Mouse (Mus musculus) kidney, postnatal 14 days (tissue): ENCODE data around the gene Tmem161b.
"Not testable (repeated sequence)": the region's sequence is repeated elsewhere in the genome, so short reads cannot be mapped to it uniquely, and the experiment has no call there.

Experiments
- DNase-seq: peaks from one replicate; pipeline ENCODE4 v3.0.0; 2022; ENCODE audit warnings: mixed read lengths

Tmem161b gene

DNA sequence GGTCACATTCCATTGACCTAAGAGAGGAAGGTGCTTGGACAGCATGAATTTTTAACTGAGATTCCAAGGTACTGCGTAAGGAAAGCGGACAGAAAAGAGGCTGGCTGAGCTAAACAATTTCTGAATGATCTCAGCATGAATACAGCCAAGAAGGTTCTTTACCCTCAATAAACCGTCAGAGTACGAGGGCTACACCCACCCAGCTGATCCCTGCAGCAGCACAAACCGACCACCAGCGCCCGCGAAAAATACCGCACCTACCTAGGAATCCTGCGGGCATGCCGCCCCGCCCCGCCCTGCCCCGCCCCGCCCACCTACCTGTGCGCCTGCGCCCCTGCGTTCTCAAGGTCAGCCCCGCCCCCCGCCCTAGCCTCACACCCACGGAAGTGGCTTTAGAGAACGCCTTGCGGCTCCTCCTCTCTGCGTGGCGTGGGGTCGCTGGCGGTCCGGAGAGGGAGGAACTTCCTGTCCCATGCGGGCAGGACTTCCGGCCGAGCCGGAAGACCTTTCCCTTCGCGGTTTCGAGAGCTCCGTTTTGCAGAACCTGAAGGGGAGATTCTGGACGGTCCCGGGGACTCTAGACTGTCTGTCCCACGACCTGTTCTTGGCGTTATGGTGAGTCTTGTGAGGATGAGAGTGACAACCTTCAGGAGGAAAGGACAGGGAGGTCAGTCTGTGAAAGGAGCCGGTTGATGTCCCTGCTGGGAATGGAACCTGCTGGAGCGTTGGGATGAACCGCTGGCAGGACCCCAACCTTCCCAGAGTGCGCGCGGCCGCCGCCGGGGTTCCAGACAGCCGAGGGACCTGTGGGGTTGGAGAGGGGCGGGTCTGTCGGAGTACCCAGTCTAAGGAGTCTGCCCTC lies at the start of gene Tmem161b:
Gene Tmem161b, plus strand, starts transcription at position 477 of the 862 bp plus-strand sequence.
- peak; percentile 92 for DNase-seq

DNA sequence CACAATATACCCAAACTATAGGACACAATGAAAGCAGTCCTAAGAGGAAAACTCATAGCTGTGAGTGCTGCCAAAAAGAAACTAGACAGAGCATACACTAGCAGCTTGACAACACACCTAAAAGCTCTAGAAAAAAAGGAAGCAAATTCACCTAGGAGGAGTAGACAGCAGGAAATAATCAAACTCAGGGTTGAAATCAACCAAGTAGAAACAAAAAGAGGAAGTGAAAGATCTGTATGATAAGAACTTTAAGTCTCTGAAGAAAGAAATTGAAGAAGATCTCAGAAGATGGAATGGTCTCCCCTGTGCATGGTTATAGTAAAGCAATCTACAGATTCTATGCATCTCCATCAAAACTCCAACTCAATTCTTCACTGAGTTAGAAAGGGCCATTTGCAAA lies 36.3 kb upstream of the Tmem161b start:
- DNase-seq, result not testable (repeated sequence)

DNA sequence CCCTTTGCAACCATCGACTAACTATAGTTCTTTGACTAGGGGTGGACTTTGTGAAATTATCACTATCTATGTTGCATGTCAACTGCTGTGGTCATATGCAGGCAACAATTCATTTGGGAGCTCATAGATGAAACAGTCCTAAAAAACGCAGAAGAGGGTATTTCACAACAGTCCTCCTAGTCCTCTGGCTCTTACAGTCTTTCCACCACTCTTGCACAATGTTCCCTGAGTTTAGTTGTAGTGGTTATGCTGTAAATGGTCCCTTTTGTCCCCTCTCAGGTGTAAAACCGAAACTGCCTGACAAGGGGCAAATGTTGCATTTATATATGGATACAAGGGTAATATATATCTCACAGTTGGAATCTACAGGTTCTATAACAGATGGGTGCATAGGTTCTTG lies 29.4 kb upstream of the Tmem161b start:
- DNase-seq, result no peak

DNA sequence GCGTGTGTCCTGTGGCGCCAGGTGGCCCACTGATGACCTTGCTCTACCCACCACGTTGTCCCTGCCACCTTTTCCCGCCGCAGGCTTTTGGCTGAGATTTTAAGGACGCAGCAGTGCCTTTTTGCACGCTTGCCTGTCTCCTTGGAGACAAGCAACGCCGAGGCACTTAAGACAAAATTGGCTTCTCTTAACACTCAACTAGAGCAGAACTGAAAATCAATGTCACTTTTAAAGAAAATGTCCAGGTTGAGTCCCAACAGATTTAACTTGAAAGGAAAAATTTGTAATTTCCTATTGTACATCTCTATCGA lies 541 bp downstream of the Tmem161b start:
- no peak for DNase-seq

DNA sequence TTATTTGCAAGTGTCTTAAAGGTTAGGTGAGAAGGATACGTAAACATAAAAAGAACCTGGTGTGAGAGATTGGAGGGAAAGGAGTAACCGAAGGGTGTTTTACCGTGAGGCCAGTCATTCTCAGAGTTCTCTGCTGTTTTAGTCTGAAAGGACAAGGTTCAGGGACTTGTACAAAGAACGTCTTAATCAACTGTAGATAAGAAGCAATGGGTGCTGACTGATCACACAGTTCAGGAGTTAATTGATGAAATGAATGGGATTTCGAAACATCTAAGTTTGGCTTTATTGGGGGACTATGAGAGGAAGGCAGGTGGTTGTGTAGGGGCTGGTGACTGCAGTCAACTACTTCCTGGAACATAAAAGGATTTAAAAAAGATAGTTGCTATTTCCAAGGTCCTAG lies 922 bp downstream of the Tmem161b start:
- DNase-seq, result no peak

DNA sequence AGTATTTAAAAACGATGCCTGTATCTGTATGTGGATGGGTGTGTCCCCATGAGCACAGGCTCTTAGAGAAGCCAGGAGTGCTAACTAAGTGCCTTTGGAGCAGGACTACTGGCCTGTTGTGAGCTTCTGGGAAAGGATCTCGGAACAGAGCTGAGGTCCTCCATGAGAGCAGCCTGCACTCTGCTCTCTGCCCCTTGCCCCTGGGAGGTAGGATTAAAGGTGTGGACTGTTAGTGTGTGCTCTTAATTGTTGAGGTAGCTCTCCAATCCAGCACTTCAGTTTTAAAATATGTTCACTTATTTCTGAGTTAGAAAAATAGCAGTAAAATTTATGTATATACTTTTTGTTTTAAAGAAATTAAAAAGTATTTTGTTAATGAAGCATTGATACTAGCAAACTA lies 11.9 kb downstream of the Tmem161b start:
- no peak for DNase-seq

DNA sequence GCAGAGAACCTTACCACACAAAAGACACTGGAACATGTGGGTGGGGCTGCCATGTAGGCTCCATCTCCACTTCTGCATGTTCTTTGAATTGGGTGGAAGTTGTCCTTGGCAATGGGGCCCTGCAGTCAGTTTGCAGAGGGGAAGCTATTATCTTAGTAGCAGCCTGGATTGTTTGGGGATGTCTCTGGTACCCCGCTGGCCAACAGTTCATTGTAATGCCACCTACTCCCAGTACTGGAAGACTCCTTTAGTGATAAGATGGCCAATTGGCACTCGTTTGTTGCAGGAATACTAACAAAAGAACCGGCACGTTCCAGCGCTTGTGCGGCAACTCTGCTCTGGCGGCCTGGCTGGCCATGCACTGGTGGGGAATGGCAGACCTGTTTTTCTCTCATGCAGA lies 14.7 kb downstream of the Tmem161b start:
- DNase-seq, result no peak

DNA sequence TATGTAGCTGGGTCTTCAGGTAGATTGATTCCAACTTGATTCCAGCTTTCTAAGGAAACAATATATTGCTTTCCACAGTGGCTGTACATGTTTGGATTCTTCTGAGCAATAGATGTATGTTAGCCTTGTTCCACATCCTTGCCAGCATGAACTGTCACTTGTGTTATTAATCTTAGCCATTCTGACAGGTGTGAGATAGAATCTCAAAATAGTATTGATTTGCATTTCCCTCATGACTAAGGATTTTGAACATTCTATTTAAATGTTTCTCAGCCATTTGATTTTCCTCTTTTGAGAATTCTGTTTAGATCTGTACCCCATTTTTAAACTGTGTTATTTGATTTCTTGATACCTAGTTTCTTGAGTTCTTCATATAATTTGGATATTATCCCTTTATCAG lies 16.1 kb downstream of the Tmem161b start:
- no peak for DNase-seq

DNA sequence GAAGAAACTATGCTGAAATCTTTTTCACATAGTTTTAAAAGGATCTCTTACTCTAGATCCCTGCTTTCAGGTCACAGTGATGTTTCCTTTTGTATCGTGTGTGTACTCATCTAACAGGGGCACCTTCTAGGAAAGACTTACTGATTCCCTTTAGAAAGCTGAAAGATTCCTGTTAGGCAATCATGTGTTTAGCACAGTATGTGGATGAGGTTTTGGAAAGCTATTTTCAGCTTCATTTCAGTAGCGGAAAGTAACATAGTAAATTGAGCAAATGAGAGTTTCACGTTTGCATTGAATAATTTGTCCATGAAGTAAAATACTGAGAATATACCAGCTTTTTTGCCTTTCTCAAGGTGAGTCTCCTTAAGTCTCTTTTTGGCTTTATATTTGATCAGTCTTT lies 26.0 kb downstream of the Tmem161b start:
- DNase-seq, result no peak

DNA sequence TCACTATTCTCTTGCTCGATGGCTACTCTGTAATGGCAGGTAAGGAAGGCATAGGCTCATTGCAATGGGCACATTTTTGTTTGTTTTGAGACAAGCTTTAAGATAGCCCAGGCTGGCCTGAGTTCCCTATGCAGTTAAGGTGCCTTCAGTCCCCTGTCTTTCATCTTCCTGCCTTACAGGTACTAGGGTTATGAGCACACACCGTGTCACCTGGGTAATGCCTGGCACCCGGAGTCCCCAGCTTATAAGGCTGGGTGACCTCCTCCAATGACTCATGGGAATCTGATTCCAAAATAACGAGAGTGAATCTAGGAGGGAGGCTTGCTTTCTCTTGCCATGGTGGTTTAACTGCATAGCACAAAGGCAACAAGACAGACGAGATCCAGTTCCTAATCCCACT lies 29.2 kb downstream of the Tmem161b start:
- no peak for DNase-seq

DNA sequence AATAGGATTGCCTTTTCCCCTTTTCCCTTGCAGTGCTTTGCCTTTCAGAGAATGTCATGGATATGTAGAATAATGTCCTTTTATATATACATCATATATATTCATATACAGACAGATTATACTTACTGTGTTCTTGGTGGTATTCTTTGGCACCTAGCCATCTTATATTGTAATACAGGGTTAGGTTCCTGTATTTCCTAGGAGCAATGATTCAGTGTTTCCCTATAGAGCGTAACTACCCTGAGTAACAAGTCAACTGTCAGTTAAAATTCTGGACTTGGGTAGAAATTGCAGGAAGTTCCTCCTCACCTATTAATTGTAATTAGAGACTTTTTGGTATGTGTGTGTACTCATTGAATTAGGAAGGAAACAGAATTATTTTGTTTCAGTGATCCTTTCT lies 33.0 kb downstream of the Tmem161b start:
- no peak for DNase-seq

DNA sequence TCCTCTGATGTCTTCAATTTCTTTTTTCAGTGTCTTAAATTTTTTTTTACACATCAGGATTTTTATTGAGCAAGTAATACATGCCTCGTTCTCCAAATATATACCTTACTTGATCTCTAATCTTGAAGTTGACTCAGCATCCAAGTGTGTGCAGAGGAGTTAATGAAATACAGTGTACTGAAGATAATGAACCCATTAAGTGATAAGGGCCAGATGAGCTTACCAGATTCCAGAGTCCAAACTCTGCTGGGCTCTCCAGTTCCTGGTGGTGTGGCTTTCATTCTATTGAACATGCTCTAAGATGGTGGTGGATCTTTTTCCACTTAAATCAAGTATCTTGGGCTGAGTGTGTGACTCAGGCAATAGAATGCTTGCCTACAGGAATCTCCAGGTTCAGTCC lies 42.3 kb downstream of the Tmem161b start:
- DNase-seq, result not testable (repeated sequence)

DNA sequence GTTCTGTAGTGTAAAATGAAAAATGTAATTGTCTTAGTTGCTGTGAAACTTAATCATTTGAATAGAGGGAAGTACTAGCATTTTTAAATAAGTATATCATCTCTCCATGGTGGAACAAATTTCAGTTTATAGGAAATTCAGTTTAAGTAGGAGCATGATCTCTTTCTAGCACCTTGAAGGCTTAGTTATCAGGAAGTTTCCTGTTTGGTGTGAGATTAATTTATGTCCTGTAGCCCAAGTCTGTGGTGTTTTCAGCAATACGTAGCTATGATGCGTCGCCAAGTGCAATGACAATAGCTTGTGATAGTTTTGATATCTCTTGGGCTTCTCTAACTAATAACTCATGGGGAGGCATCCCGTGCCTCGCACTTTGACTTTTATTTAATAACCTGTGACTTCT lies 54.1 kb downstream of the Tmem161b start:
- DNase-seq, result no peak

DNA sequence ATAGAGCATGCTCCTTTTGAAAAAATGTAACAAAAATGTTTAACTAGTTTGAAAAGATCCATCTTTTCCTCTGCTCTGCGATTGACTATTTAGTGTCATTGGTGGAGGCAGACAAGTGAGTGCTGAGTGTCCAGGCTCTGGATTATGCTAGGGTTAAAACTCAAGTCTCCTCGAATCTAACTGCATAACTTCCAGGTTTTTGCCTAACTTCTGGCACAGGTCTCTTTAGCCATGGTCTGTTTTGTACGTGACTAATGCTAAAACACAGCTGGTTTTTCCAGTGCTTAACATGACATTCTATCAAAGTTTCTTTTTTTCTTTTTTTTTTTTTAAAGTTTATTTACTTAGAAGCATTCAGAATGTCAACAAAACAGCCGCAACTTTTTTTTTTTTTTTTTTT lies 58.3 kb downstream of the Tmem161b start:
- DNase-seq, result no peak

DNA sequence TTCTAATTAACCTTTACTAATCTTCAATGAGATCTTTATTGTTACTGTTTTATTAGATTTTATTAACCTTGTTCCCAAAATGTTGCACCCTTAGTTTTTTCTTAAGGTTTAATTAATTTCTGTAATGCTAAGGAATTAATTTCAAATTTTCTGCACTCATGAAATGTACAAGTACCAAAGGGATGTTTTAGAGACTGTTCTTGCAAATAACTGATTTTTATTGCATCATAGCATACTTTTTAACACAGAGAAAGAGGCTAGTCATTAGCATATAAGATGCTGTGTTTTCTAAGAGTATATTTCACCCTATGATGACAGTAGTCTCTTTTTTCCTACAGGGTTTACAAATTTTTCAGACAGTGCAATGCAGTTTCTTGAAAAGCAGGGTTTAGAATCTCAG lies 60.9 kb downstream of the Tmem161b start:
- DNase-seq, result no peak

DNA sequence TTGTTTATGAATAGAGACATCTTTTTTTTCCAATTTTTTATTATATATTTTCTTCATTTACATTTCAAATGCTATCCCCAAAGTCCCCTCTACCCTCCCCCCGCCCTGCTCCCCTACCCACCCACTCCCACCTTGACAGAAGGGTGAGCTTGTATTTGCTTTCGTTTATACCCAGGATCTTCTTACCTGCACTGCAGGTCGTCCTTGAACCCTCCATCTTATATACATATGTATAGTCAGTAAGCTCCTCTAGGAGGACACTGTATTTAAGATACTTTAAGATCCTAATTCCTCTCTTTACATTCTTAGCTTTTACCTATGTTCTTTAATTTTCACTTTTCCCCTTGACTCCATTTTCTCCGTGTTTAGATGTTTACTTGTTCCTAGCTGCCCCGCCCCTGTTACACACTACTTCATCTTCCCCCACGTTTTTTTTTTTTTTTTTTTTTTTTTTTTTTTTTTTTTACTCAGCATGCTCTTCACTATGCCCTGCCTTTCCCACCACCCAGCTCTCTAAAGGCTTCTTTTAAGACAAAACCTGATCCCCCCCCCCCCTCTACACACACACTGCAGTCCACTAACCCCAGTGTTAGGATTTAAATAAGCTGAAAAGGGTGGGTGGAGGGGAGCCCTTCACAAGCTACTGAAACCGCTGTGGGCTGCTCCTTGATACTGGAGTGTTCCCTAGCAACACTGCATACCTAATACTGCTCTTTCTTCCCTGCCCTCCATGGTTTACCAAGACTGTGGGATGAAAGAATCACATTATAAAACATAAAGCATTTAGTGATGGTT lies 62.9 kb downstream of the Tmem161b start:
- no peak for DNase-seq

DNA sequence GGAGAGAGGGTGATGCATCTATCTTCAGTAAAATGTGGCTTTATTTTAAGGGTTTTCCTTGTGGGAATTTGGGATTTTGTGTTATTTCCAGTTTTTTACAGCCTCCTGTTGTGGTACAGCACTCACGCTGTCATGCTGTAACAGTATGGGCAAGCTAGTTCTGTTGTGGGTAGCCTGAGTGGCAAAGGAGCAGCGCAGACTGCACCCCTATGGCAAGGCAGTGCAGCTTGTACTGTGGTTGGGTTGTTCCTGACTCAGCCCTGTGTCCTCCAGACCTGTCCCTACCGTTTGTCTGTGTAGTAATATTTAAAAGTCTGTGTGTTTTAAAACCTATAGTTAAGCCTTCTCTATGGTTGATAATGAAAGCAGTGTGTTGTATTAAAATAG lies 63.5 kb downstream of the Tmem161b start:
- no peak for DNase-seq

DNA sequence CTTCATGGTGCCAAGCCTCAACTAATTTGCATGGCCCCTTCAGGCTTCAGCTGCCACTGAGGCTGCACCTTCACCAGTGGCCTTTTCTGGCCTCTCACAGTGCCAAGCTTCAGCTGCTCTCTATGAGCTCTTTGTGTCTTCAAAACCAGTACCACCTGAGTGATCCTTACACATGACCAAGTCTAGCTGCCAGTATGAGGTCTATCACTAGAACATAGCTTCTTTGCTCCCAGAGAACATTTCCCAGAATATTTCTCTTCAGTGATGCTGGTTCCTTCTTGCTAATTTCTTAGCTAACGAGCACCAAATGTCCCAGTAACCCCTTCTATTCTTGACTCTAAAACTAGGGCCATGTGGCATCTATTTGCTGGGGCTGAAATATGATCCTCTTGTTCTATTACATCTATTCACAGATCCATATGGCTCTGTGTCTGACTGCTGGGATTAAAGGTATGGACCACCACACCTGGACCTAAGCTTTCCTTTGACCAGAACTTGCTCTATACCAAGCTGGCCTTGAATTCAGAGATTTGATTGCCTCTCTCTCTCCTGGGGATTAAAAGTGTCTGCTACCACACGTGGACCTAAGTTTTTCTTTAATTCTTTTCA lies 77.5 kb downstream of the Tmem161b start:
- no peak for DNase-seq

DNA sequence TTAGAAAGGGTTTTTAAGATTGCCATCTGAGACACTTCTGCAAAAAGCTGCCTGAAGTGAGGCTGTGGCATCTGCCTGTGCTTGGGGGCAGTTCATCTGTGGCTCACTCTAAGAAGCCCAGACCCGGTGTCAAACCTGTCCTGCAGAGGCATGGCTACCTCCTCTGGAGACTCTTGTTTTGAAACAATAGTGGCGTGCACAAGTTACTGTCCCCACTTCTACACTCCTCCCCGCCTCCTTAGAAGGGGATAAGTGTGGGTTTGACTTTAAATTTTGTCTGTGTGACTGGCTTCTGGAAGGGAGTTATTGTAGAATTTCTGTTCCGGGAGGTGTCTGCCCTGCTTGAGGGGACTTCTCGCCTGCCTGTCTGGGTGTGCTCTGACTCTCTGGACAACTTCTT lies 121.2 kb downstream of the Tmem161b start:
- no peak for DNase-seq

DNA sequence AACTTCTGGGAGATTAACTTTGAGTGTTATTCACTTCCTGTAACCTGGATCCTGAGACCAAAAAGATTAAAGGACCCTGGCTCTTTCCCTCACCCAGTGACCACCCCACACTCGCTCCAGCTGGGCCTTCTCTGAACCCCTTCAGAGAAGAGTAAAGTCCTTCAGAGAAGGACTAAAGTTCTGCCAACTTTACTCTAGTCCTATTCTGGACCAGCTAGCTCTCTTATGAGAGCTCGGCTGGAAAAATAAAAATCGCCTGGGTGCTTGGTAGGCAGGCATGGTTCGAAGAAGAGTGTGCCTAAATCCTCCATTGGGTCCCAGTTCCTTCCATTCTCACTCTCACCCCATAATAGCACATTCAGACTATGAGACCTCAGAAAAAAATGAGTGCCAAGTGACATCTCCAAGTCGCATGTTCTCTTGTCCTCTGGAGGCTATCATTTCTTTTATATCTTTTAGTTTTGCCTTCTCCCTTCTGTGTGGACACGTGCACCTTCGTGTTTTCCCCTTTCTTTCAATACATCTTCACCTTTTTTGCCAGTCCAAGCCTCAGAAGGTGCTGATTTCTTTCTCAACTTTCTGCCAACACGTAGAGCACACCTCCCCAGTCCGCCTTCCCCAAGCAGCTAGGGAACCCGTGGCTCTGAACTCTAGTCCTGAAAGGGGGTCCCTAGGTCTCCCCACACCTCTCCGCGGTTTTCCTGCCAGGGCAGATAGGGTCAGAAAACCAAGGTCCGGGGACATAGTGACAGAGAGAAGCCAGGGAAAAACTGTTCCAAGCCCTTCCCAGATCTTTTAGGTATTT lies 121.8 kb downstream of the Tmem161b start:
- DNase-seq, result no peak

DNA sequence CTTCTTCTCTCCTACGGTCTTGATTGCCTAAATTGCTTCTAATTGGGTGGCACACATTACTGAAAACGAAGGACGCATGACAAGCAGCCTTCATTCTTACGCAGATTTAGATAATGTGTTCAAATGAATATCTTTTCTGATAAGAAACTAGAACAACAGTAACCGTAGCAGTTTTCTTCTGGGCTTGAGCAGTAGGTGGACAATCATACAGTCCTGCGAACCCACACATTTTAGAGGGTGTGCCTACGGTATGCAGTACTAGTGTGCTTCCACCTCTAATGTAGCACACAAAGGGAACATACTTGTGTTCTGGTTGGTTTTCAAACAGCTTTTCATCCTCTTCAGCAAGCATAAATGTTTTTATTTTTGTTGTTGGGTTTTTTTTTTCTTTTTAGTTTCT lies 122.6 kb downstream of the Tmem161b start:
- no peak for DNase-seq

DNA sequence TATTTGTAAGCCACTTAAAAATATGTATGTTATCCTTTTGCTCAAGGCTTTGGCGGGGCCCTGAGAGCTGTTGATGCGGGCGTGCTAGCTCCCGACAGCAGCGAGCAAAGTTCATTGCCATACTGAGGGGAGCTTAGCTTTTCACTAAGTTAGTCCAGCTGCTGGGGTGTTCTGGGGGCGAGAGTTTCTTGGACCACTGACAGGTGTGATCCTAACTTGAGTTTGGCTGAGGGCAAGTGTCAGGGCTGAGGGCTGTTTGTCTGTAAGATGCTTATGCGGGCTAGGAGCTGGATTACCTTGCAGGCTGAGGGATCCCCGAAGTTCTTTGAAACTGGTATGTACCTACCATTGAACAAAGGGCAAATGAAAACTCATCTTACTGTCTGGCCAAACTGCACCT lies 123.0 kb downstream of the Tmem161b start:
- no peak for DNase-seq
